Mouse (Mus musculus): Measurements from ENCODE around the gene Tapbp.
"Not testable (repeated sequence)": the region's sequence is repeated elsewhere in the genome, so short reads cannot be mapped to it uniquely, and the experiment has no call there.

Gene Tapbp

DNA sequence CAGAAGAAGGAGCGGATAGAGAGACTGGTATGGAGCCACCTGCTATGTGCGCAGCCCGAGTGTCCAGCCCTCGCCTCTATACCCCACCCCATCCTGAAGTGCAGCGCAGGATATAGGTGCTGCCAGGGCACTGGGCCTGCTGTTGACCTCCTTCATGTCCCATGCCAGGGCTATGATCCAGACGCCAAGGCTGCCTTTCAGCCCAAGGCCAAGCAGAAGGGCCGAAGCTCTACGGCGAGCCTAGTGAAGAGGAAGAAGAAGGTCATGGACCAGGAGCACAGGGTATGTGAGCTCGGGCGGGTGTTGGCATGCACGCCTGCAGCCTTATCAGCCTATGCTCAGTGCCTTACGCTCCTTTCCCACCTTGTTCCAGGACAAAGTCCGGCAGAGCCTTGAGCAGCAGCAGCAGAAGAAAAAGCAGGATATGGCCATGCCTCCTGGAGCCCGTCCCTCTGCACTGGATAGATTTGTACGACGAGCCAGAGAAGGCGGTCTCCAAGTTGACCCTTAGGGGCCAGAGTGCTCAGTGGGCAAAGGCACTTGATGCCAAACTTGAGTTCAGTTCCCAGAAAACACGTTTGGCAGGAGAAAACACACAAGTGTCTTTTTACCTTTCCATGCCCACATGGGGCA, 33.3 kb downstream of the Tapbp start:
- no peak for DNase-seq

GRCm38 (mm10) chr17:33950131-33950625, 34.5 kb downstream of the Tapbp start:
- no peak for DNase-seq

DNA sequence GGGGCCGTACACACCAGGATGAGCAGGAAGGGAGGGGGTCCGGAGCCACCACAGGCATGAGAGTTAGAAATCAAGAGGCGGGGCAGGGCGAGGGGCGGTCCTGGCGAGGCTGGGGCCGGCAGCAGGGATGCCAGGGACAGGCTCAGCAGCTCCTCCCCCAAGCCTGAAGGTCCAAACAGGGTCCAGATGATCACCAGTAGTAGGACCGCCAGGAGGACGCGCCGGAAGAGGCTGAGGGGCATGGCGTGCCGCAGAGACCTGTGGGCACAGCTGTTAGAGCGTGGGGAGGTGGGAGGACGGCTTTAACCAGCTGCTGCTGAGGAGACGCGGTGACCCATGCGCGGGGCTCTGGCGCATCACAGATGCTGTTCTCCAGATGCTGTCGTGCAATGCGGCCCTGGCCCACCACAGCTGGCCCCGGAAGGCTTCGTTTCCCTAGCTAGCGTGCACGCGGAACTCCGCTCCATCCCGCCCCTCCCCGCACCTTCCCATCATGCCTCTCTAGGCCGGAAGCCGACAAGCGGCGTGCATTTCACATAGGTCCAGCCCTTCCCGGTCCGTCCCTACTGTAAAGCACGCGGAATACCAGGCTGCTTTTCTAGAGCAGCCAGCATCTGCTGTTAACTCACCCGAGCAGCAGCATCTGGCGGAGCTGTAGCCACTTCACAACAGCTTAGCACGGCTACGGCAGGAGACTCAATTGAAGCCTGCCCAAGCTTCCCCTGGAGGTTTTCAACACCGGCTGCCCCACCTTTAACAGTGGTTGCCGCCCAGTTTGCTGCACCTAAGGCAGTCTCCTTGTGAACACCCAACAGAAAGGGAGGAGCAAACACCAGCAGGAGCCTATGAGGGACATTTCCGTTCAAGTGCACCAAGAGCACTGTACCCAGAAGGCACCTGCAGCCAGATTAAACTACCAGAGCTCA, 35.6 kb downstream of the Tapbp start, which contains the start of gene B3galt4:
Gene B3galt4 (minus strand): TSS at position 468 of the 926 bp plus-strand sequence.
- DNase-seq: peak; percentile 80

DNA sequence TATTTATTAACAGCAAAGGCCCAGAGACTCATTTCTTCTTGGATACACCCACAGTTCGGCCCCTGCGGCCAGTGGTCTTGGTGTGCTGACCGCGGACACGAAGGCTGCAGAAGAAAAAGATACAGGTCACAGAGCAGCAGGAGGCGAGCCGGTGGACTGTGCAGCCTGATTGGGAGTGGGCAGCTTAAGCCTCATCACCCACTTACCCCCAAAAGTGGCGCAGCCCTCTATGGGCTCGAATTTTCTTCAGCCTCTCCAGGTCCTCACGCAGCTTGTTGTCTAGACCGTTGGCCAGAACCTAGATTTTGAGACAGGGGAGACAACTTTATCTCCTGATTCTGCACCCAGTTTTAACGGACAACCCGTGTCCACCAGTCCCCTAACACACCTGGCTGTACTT, 36.3 kb downstream of the Tapbp start:
- not testable (repeated sequence) for DNase-seq

- DNase-seq: no peak
These were observed 37.2 kb downstream of the Tapbp start for GRCm38 (mm10) chr17:33952879-33953278.

- DNase-seq: no peak
These were observed 37.6 kb downstream of the Tapbp start for GRCm38 (mm10) chr17:33953310-33953709.

DNA sequence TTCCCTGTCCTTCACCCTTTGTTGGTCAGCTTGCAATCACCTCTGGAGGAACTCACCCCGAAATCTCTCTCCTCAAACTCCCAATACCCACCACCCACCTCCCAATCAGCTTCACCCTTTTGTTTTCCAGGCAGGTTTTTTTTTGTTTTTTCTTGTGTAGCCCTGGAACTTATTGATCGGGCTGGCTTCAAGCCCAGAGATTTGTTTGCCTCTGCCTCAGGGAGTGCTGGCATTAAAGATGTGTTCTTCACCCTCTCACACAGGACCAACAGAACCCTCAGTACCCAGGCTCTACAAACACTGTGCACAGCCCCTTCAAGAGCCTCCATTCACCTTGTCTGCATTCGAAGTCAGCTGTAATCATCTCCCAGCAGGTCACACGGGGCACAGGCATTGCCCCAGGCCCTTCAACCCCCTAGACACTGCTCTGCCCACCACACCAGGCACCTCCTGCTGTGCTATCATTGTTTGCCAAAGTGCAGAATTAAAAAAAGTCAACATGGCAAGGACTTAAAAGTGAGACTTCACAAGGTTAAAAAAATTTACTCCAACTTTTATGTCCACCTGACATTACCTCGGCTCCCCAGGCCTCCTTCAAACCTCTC, 38.4 kb downstream of the Tapbp start:
- DNase-seq: no peak

DNA sequence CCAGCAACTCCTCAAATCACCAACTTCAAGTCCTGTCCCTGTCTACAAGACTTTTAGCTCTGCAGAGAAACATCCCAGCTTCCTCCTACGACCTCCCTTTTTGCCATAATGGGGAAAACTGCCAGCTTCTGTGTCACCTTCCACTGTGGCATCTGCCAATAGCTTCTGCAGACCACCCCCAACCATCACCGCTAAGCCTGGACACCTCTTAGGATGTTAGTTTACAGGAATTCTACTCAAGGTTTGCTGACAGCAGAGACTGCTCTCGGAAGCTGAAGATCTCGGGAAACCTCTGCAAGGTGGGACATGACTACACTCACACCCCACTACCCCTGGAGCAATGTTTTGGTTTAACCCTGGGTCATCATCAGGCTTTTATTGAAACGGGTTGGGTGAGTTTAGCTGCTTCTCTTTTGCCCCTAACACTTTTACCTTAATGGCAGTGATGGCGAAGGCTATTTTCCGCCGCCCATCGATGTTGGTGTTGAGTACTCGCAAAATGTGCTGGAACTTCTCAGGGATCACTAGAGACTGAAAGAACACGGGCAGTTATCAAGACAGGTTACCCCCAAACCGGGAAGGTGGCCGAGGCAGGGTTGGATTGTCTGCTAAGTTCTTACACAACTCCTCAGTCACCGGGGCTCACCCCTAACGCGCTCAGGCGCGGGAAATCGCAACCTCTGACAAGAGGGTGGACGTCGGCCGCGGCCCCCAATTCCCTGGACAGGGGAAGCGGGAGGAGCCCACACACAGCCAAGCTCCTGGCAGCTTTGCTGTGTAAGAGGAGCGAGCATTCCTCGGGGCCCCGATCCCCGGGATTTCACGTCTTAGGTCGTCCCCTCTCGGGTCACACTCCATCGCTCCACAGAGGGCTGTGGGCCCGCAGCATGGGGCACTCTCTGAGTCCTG, 39.2 kb downstream of the Tapbp start:
- no peak for DNase-seq

DNA sequence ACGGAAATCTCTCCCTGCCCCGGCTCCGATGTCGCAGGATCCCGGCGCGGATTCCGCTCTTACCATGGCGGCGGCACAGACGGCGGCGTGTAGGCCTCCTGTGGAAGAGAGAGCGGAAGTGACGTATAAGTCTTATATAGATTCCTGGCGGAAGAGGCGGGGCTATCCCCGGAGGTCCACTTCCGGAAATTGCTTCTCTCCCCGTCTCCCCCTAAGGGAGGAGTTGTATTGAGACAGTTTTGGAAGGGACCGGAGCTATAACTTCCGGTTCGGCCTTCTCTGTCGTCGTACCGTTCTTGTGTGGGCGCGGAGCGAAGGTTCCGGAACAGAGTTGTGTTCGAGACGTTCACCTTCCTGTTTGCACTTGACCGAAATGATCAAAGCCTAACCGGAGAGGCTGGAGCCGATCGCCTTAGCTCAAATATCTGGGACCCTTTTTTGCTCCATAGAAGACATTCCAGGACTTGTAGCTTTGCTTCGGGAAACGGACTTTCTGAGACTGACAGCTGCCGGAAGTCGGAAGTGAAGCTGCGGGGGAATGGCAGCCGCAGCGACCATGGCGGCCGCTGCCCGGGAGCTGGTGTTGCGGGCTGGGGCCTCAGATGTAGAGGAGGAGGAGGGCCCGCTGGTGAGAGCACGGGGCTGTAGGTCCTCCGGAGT, 40.0 kb downstream of the Tapbp start, which contains the start of the genes Vps52 and Rps18:
Gene Vps52 (plus strand): TSS at position 258 of the 660 bp plus-strand sequence.
Gene Rps18 (minus strand): TSS at position 447 of the 660 bp plus-strand sequence.
- peak; percentile 97 for DNase-seq

DNA sequence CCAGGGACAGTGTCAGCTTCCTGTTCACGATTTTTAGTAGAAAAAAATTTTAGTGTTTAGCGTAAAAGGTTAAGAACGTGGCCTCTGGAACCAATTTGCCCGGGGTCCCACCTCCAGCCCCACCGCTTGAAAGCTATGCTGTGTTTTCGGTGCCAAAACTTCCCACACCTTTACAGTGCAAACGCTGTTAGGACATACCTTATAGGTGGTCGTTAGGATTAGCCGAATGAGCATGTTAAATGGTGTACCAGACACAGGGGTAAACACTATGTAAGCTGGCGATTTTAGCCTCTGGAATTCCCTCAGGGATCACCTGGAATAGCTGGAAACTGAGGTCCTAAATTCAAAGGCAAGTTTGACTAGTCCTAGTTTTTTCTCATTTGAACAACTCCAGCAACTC, 40.6 kb downstream of the Tapbp start:
- DNase-seq: no peak

- DNase-seq: no peak
These were observed 41.8 kb downstream of the Tapbp start for GRCm38 (mm10) chr17:33957493-33957892.

- DNase-seq: no peak
These were observed 42.8 kb downstream of the Tapbp start for GRCm38 (mm10) chr17:33958451-33958850.

- DNase-seq: no peak
These were observed 43.4 kb downstream of the Tapbp start for GRCm38 (mm10) chr17:33959135-33959534.

DNA sequence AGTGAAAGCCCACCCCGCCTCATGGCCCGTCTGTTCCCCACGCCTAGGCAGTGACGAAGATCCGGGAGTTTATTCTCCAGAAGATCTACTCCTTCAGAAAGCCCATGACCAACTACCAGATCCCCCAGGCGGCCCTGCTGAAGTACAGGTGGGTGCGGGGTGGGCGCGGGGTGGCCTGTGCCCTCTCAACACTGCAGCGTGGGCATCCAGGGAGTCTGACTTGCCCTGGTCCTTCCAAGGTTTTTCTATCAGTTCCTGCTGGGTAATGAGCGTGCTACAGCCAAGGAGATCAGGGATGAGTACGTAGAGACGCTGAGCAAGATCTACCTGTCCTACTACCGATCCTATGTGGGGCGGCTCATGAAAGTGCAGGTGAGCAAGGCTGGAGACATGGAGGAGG, 44.2 kb downstream of the Tapbp start:
- no peak for DNase-seq

DNA sequence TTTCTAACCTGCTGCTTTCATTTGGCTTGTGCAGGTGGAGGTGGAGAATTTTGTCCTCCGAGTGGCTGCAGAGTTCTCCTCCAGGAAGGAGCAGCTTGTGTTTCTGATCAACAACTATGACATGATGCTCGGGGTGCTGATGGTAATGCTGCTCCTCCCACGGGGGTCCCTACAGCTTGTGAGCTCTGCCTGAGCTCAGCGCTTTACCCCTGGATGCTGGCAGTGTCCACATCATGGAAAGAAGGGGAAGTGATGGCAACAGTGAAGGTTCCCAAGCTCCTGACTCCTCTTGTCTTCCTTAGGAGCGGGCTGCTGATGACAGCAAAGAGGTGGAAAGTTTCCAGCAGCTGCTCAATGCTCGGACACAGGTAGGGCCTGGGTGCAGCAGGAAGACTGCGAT, 47.2 kb downstream of the Tapbp start:
- no peak for DNase-seq

DNA sequence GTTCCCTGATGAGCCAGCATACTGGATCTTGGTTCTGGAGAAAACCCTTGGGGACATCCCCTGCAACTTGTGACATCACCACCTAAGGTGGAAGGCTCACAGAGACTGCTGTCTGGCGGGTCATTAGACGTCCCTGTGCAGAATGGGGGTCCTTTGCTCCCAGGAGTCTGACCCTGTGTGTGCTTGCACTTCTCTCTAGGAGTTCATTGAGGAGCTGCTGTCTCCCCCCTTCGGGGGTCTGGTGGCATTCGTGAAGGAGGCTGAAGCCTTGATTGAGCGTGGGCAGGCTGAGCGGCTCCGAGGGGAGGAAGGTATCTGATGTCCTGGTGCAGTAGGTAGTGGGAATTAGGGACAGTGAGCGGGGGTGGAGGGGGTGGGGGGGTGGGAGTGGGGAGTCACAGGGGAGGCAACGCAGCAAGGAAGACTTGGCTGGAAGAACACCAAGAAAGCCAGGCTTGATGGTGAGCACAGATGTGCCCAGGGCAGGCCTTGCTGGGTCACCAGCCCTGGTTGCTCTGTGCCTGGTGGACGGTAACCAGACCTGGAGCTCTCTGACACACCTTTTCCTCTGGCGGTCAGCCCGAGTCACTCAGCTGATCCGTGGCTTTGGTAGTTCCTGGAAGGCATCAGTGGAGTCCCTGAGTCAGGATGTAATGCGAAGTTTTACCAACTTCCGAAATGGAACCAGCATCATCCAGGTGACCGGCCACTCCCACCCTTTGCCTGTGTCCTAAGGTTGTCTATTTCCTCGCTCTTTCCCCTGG, 49.6 kb downstream of the Tapbp start:
- DNase-seq: no peak

DNA sequence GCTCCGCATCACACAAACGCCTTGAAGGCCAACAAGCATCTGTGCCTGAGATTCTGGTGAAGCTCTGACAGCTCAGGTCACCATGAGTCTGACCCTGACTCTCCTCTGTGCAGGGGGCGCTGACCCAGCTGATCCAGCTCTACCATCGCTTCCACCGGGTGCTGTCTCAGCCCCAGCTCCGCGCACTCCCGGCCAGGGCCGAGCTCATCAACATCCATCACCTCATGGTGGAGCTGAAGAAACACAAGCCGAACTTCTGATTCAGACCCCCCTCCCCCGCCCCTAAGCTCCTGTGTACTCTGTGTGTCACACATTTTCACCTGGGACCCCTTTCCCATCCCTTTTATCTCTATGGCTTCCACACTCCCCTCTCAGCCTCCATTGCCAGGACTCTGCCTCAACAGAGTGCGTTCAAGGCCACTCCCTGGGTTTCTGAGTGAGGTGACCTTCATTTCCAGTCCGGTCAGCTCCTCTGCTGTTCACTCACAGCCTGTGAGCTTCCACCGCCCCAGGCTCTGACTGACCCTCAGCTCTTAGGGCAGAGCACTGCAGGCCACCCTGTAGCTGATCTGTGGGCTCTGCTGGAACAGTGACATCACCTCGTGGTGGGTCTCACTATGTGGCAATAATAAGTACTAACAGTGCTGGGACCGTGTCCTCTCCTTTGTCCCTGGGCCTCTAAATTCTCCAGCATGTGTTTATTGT, 50.3 kb downstream of the Tapbp start:
- DNase-seq: no peak

DNA sequence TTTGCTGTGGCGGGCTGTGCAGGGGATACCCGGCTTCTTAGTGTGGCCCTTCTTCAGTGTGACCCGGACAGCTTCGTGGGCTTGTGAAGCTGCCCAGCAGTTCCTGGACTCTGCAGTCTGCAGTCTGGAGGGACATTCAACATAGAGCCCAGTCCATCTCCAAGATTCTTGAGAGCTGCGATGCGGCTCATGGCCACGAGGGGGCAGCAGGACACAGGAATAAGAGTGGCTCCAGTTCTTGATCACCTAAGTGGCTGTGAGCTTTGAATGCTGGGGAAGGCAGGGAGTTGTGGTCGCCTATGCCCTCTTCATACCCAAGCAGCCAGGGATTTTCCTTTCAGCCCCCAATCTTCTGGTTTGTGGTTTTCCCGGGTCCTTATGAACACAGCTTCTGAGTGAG, 52.8 kb downstream of the Tapbp start:
- DNase-seq: peak; percentile 78

- DNase-seq: peak; percentile 39
These were observed 53.2 kb downstream of the Tapbp start for GRCm38 (mm10) chr17:33968927-33969326.

DNA sequence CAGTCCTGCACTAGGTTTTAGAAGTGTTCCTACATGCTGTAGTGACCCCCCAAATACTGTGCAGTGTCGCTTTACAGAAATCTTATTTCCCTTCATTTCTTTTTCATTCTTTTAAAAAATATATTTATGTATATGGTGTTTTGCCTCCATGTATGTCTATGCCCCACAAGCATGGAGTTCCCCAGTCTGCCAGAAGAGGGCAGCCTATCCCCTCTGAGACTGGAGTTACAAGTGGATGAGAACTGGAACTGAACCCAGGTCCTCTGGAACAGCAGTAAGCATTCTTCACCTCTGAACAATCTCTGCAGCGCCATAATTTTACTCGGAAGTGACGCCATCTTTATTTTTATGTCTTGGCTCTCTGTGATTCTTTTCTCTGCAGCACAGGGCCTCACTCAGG, 53.7 kb downstream of the Tapbp start:
- DNase-seq: no peak
